Mouse (Mus musculus) hindbrain, embryonic 16.5 days (tissue): ENCODE results near the gene S100a6. TPM values are rescaled to one million over a fixed set of nuclear protein-coding genes. Genes with fewer than 3 reads are reported as not detected.
A peak's percentile ranks its signal among the peaks of the same experiment; 100 is the strongest.

Experiments
- ATAC-seq: fragments of 200-750 bp; cut with Nextera tagmentation; 2 replicates; pipeline ENCODE4 v1.8.0; 2017; ENCODE audit warnings: moderate TSS enrichment, moderate library complexity
- H3K27ac ChIP-seq: fragments of 300-500 bp; sonication (generic); 2 replicates; pipeline ENCODE4 v1.5.1; 2014; ENCODE audit warnings: low read depth, mild to moderate bottlenecking, control low read depth, low read length, moderate library complexity
- H3K27me3 ChIP-seq: fragments of 300-500 bp; sonication (generic); replicated peaks from 2 replicates; pipeline ENCODE4 v1.6.1; 2014; ENCODE audit warnings: low read length; ENCODE audit not compliant: control insufficient read depth, insufficient read depth
- H3K36me3 ChIP-seq: fragments of 300-500 bp; sonication (generic); 2 replicates; pipeline ENCODE4 v1.6.1; 2014; ENCODE audit warnings: mild to moderate bottlenecking, low read length, moderate library complexity, mixed read lengths; ENCODE audit not compliant: control insufficient read depth, insufficient read depth
- H3K4me1 ChIP-seq: fragments of 300-500 bp; sonication (generic); 2 replicates; pipeline ENCODE4 v1.6.1; 2014; ENCODE audit warnings: low read depth, low read length; ENCODE audit not compliant: control insufficient read depth, insufficient read depth
- H3K4me2 ChIP-seq: fragments of 300-500 bp; sonication (generic); 2 replicates; pipeline ENCODE4 v1.6.1; 2014; ENCODE audit warnings: mild to moderate bottlenecking, low read length, control low read depth, moderate library complexity
- H3K4me3 ChIP-seq: fragments of 300-500 bp; sonication (generic); 2 replicates; pipeline ENCODE4 v1.5.1; 2014; ENCODE audit warnings: mild to moderate bottlenecking, low read length, control low read depth, moderate library complexity
- H3K9ac ChIP-seq: fragments of 300-500 bp; sonication (generic); 2 replicates; pipeline ENCODE4 v1.6.1; 2014; ENCODE audit warnings: low read depth, mild to moderate bottlenecking, control low read depth, low read length, moderate library complexity
- H3K9me3 ChIP-seq: fragments of 300-500 bp; sonication (generic); 2 replicates; pipeline ENCODE4 v1.6.1; 2014; ENCODE audit warnings: mild to moderate bottlenecking, low read length, moderate library complexity; ENCODE audit not compliant: control insufficient read depth
- WGBS: fragments of 180-500 bp; shearing (Covaris S2); extraction: QIAGEN DNeasy Blood & Tissue Kit; methylation state at CpG from one replicate; pipeline ENCODE4 v1.1.7; 2014; 5-methylcytosine and 5-hydroxymethylcytosine counted together
- polyA plus RNA-seq: library from polyadenylated mRNA; unstranded; fragments of >200 nt; fragmentation: Nextera tagmentation; extraction: Ambion mirVana; gene quantifications from 2 replicates; pipeline ENCODE4 v1.2.1, GENCODE M21; 2015

Gene S100a6
- polyA plus RNA-seq, 1 experiment from 2014 or later = 32.1 TPM

- ATAC-seq = no peak
- H3K36me3 ChIP-seq = no peaks in the 10 kb centered on the region
- no peak overlapping the region for H3K27ac ChIP-seq
- 91% methylated on average over 2 of the region's 2 CpGs for WGBS
- no peaks in the 10 kb centered on the region for H3K9me3 ChIP-seq
- no peak overlapping the region for H3K9ac ChIP-seq
- H3K4me3 ChIP-seq = no peak overlapping the region
- H3K4me2 ChIP-seq = no peak overlapping the region
- H3K4me1 ChIP-seq = no peaks in the 10 kb centered on the region; the same call in 1 of the 2 replicates
- no peaks in the 10 kb centered on the region for H3K27me3 ChIP-seq
These were observed 6.9 kb upstream of the S100a6 start for GRCm38 (mm10) chr3:90605736-90606135.

GRCm38 (mm10) chr3:90606185-90606584, 6.5 kb upstream of the S100a6 start:
- H3K4me3 ChIP-seq = no peak overlapping the region
- 92% methylated on average over 6 of the region's 6 CpGs for WGBS
- ATAC-seq = no peak

GRCm38 (mm10) chr3:90607361-90607760, 5.3 kb upstream of the S100a6 start:
- H3K9ac ChIP-seq = no peak overlapping the region

More at GRCm38 (mm10) chr3:90606185-90606584, 6.5 kb upstream of the S100a6 start:
- H3K27ac ChIP-seq = no peak overlapping the region
- H3K36me3 ChIP-seq = no peaks in the 10 kb centered on the region
- H3K9ac ChIP-seq = no peak overlapping the region
- no peaks in the 10 kb centered on the region for H3K27me3 ChIP-seq
- H3K4me2 ChIP-seq = no peak overlapping the region
- H3K9me3 ChIP-seq = no peaks in the 10 kb centered on the region
- H3K4me1 ChIP-seq = no peaks in the 10 kb centered on the region; the same call in 1 of the 2 replicates

GRCm38 (mm10) chr3:90608223-90608622, 4.5 kb upstream of the S100a6 start, which contains the start of gene S100a5:
S100a5 (plus strand) TSS chr3:90608523.
- no peak within 1 kb of the TSS for H3K4me2 ChIP-seq
- peaks cover 5% of the 10 kb centered on the region for H3K4me1 ChIP-seq
- ATAC-seq = no peak
- H3K36me3 ChIP-seq = no peaks in the 10 kb centered on the region
- WGBS = 57% methylated on average over 3 of the region's 3 CpGs
- no peak within 1 kb of the TSS for H3K9ac ChIP-seq
- no peaks in the 10 kb centered on the region for H3K9me3 ChIP-seq
- no peak within 1 kb of the TSS for H3K27ac ChIP-seq
- H3K27me3 ChIP-seq = peaks cover under 1% of the 10 kb centered on the region; the same call in 1 of the 2 replicates
- H3K4me3 ChIP-seq = no peak within 1 kb of the TSS

More at GRCm38 (mm10) chr3:90607361-90607760, 5.3 kb upstream of the S100a6 start:
- H3K4me1 ChIP-seq = no peaks in the 10 kb centered on the region; the same call in 1 of the 2 replicates
- no peaks in the 10 kb centered on the region for H3K36me3 ChIP-seq
- no peak overlapping the region for H3K4me2 ChIP-seq
- ATAC-seq = no peak
- no peaks in the 10 kb centered on the region for H3K9me3 ChIP-seq
- whole genome bisulfite sequencing = 80% methylated on average over 3 of the region's 3 CpGs
- H3K27ac ChIP-seq = no peak overlapping the region
- H3K4me3 ChIP-seq = no peak overlapping the region
- no peaks in the 10 kb centered on the region for H3K27me3 ChIP-seq

GRCm38 (mm10) chr3:90609102-90609501, 3.6 kb upstream of the S100a6 start:
- Histone ChIP-seq H3K9ac (no peak overlapping the region), H3K4me2 (no peak overlapping the region), H3K4me1 (peaks cover 5% of the 10 kb centered on the region), H3K27ac (no peak overlapping the region), H3K4me3 (no peak overlapping the region), H3K27me3 (peaks cover 3% of the 10 kb centered on the region), H3K9me3 (no peaks in the 10 kb centered on the region), H3K36me3 (no peaks in the 10 kb centered on the region)
- no peak for ATAC-seq

- H3K9me3 ChIP-seq = no peaks in the 10 kb centered on the region
- H3K36me3 ChIP-seq = no peaks in the 10 kb centered on the region
- H3K27ac ChIP-seq = no peak overlapping the region
- no peak overlapping the region for H3K4me3 ChIP-seq
- H3K4me1 ChIP-seq = peaks cover 5% of the 10 kb centered on the region; the same call in 1 of the 2 replicates
- peaks cover 3% of the 10 kb centered on the region for H3K27me3 ChIP-seq
- no peak overlapping the region for H3K4me2 ChIP-seq
- no peak for ATAC-seq
- WGBS = 95% methylated on average over 3 of the region's 3 CpGs
- H3K9ac ChIP-seq = no peak overlapping the region
These were observed 1.2 kb upstream of the S100a6 start for GRCm38 (mm10) chr3:90611494-90611893.

GRCm38 (mm10) chr3:90612061-90612460, 621 bp upstream of the S100a6 start:
- H3K27ac ChIP-seq = no peak overlapping the region
- H3K9ac ChIP-seq = no peak overlapping the region
- no peaks in the 10 kb centered on the region for H3K36me3 ChIP-seq
- H3K27me3 ChIP-seq = peaks cover 3% of the 10 kb centered on the region
- no peak for ATAC-seq
- WGBS = 72% methylated on average over 4 of the region's 4 CpGs
- H3K4me1 ChIP-seq = peaks cover 5% of the 10 kb centered on the region; the same call in 1 of the 2 replicates
- no peak overlapping the region for H3K4me3 ChIP-seq
- H3K4me2 ChIP-seq = no peak overlapping the region
- H3K9me3 ChIP-seq = no peaks in the 10 kb centered on the region

GRCm38 (mm10) chr3:90613461-90614147, 922 bp downstream of the S100a6 start:
- no peak for ATAC-seq

GRCm38 (mm10) chr3:90614148-90614530, 1.5 kb downstream of the S100a6 start:
- H3K36me3 ChIP-seq = no peaks in the 10 kb centered on the region
- H3K4me2 ChIP-seq = no peak overlapping the region
- H3K9me3 ChIP-seq = no peaks in the 10 kb centered on the region
- peaks cover 3% of the 10 kb centered on the region for H3K27me3 ChIP-seq
- 91% methylated on average over 6 of the region's 6 CpGs for WGBS
- peaks cover 5% of the 10 kb centered on the region; the same call in 1 of the 2 replicates for H3K4me1 ChIP-seq
- no peak overlapping the region for H3K4me3 ChIP-seq
- no peak overlapping the region for H3K27ac ChIP-seq
- H3K9ac ChIP-seq = no peak overlapping the region
- ATAC-seq = no peak

More at GRCm38 (mm10) chr3:90613461-90614147, 922 bp downstream of the S100a6 start:
- H3K4me3 ChIP-seq = peak overlapping the region; percentile 35
- 77% methylated on average over 7 of the region's 7 CpGs for WGBS
- H3K4me1 ChIP-seq = peaks cover 5% of the 10 kb centered on the region; the same call in 1 of the 2 replicates
- peak overlapping the region; percentile 71 for H3K4me2 ChIP-seq
- H3K27ac ChIP-seq = no peak overlapping the region
- no peak overlapping the region for H3K9ac ChIP-seq
- H3K36me3 ChIP-seq = no peaks in the 10 kb centered on the region
- H3K27me3 ChIP-seq = peaks cover 3% of the 10 kb centered on the region
- no peaks in the 10 kb centered on the region for H3K9me3 ChIP-seq
